Mouse (Mus musculus) ES-E14 (cell line): ENCODE measurements at regions not wholly inside any gene's neighbourhood (a gene's known extent, or its start where the extent isn't known, plus 50 kb on each side); places are given as distances from the start of the nearest gene placed in this dataset.

Experiments used
- DNase-seq: peaks from one replicate; pipeline ENCODE4 v3.0.0-alpha.2; 2013; ENCODE audit warnings: low read depth, low spot score
- H3K27ac ChIP-seq: 2 replicates; pipeline ENCODE4 v1.5.1; 2012; ENCODE audit warnings: low read depth, mild to moderate bottlenecking, low read length, moderate library complexity, mixed read lengths; ENCODE audit not compliant: poor library complexity, insufficient read depth, severe bottlenecking
- H3K36me3 ChIP-seq: 2 replicates; pipeline ENCODE4 v1.6.1; 2012; ENCODE audit warnings: mild to moderate bottlenecking, low read length, moderate library complexity, mixed read lengths; ENCODE audit not compliant: control insufficient read depth, poor library complexity, insufficient read depth, severe bottlenecking
- H3K4me1 ChIP-seq, 2 experiments: fragments of 150-350 bp in 1 of 2; sonication (generic) in 1 of 2; 2 replicates each; pipeline ENCODE4 v1.6.1; 2012; ENCODE audit warnings: low read length in 2 of 2, mild to moderate bottlenecking in 1 of 2, mixed read lengths in 1 of 2; ENCODE audit not compliant: control insufficient read depth in 2 of 2, insufficient read depth in 2 of 2, poor library complexity in 1 of 2
- H3K4me3 ChIP-seq, 2 experiments: fragments of 150-350 bp in 1 of 2; sonication (generic) in 1 of 2; 2 replicates each; pipeline ENCODE4 v1.5.1; 2012; ENCODE audit warnings: low read length in 2 of 2, low read depth in 1 of 2, mild to moderate bottlenecking in 1 of 2, mixed read lengths in 1 of 2; ENCODE audit not compliant: insufficient read depth in 1 of 2, poor library complexity in 1 of 2, severe bottlenecking in 1 of 2
- H3K9ac ChIP-seq: 2 replicates; pipeline ENCODE4 v1.6.1; 2012; ENCODE audit warnings: low read depth, mild to moderate bottlenecking, low read length, mixed read lengths; ENCODE audit not compliant: poor library complexity, insufficient read depth, severe bottlenecking
- H3K9me3 ChIP-seq: fragments of 150-350 bp; sonication (generic); 2 replicates; pipeline ENCODE4 v1.6.1; 2012; ENCODE audit warnings: low read depth, mild to moderate bottlenecking, low read length; ENCODE audit not compliant: control insufficient read depth, insufficient read depth
- CHD2 ChIP-seq: IDR thresholded peaks from 2 replicates; pipeline ENCODE4 v1.6.1; 2014; ENCODE audit warnings: mild to moderate bottlenecking, low read depth, low read length, inconsistent platforms
- HCFC1 ChIP-seq: IDR thresholded peaks from 2 replicates; pipeline ENCODE4 v1.6.1; 2012; ENCODE audit warnings: low read length, inconsistent platforms, borderline replicate concordance; ENCODE audit not compliant: insufficient read depth
- MAFK ChIP-seq: IDR thresholded peaks from 2 replicates; pipeline ENCODE4 v1.6.1; 2014; ENCODE audit warnings: mild to moderate bottlenecking, low read depth, low read length, inconsistent platforms; ENCODE audit not compliant: insufficient read depth
- ZC3H11A ChIP-seq: IDR thresholded peaks from 2 replicates; pipeline ENCODE4 v1.6.1; 2012; ENCODE audit warnings: low read depth, mild to moderate bottlenecking, inconsistent platforms, low read length, borderline replicate concordance
- ZNF384 ChIP-seq: IDR thresholded peaks from 2 replicates; pipeline ENCODE4 v1.6.1; 2012; ENCODE audit warnings: low read depth, low read length, inconsistent platforms
- in situ Hi-C, 2 experiments: fragments of 600-800 bp; cut with MboI; formaldehyde crosslinking; loops; one replicate each; pipeline ENCODE4 v1.15.1; 2025; ENCODE audit warnings: low sequenced_read_pairs in 2 of 2, inconsistent platforms in 1 of 2; ENCODE audit not compliant: unreplicated experiment in 2 of 2

DNA sequence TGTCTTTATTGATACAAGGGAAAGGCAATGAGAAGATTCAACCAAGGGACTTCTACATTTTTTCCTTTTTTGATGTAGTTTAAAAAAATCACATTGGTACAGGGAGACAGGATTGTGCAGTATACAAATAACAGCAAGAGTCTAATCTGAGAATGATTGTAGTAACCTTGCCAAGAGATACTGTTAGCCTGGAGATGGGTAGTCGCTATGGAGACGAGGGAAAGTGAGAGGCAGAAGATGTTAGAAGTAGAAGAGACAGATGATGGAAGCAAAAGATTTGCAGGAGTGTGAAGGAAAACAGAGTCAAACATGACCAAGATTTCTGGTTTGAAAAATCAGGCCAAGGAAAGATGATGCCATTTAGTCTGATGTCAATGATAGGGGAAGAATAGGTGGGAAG lies 117.9 kb upstream of the Ccng1 start:
- in situ Hi-C loops = no loop called here

DNA sequence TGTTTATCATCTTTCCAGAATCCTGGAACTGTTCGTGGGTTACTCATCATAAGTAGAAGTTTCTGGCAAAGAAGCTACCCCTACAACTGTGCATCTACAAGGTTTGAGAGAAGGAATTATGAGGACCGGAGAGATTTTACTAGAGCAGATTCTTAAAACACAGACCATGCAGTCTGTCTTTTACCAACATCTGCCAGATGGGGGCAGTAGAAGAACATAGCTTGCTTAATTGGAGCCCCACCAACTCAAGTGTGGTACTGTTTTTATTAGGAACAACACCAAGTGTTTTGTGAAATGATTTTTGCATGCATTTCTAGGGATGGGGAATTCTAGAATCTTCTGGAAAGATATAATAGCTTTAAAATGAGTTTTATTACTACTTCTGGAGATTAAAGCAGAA lies 110.6 kb upstream of the Ccng1 start:
- Histone ChIP-seq H3K4me1 (no peaks in the 10 kb centered on the region), H3K9me3 (no peaks in the 10 kb centered on the region), H3K9ac (no peak overlapping the region), H3K36me3 (no peaks in the 10 kb centered on the region), H3K27ac (no peak overlapping the region), H3K4me3 (no peak overlapping the region)
- in situ Hi-C loops = no loop called here
- TF ChIP-seq MAFK (no peak), ZC3H11A (peak; percentile 85)
- DNase-seq = peak; percentile 60

More for the DNA sequence above, 117.9 kb upstream of the Ccng1 start:
- H3K4me3 ChIP-seq = no peak overlapping the region
- no peaks in the 10 kb centered on the region for H3K9me3 ChIP-seq
- H3K4me1 ChIP-seq = no peaks in the 10 kb centered on the region
- H3K9ac ChIP-seq = no peak overlapping the region
- no peak for TF ChIP-seq ZNF384
- no peak for TF ChIP-seq CHD2
- TF ChIP-seq ZC3H11A = no peak
- TF ChIP-seq MAFK = no peak
- TF ChIP-seq HCFC1 = no peak
- no peaks in the 10 kb centered on the region for H3K36me3 ChIP-seq
- DNase-seq = no peak
- no peak overlapping the region for H3K27ac ChIP-seq

DNA sequence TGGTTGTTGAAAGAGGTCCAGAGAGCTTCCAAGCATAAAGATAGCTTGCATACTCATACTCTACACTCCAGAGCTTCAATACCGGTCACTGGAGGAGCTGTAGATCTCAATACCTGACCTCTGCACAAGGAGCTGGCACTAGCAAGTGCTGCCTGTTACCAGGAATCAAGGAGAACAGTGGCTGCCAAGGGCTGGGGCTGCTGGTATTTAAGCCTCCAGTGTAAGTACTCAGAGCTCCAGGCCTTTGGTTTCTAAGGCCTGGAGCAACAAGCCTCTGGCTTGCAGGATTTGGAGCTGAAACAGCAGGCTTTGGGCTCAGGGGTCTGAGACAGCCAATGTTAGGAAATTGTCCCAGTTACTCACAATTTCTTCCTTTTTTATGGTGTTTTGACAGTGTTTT lies 96.2 kb upstream of the Ccng1 start:
- H3K4me1 ChIP-seq = no peaks in the 10 kb centered on the region
- H3K27ac ChIP-seq = no peak overlapping the region
- no peak overlapping the region for H3K9ac ChIP-seq
- H3K4me3 ChIP-seq = no peak overlapping the region
- H3K9me3 ChIP-seq = no peaks in the 10 kb centered on the region
- TF ChIP-seq ZC3H11A = no peak
- no peak for TF ChIP-seq HCFC1
- no peak for TF ChIP-seq MAFK
- TF ChIP-seq CHD2 = no peak
- TF ChIP-seq ZNF384 = no peak
- no peak for DNase-seq
- in situ Hi-C loops = no loop called here
- no peaks in the 10 kb centered on the region for H3K36me3 ChIP-seq

DNA sequence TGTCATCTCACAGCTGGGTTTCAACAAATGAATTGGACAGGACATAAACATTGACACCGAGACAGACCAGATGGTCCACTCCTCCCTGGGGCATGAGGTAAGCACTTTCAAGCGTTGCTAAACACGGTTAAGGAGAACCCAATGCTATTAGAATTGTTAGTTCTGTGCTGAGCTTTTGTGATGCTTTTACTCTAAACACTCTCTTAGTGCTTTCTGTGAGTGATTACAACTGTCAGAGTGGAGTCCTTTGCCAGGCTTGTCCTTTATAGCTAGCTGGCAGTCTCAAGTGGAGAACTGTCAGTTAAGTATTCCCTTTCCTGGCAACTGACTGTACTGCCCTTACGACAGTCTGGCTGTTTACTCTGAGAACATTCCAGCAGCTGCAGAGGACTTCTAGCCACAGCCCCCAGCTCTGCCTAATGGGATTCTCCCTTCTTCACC lies 95.6 kb upstream of the Ccng1 start:
- Histone ChIP-seq H3K4me3 (no peak overlapping the region), H3K9ac (no peak overlapping the region), H3K9me3 (no peaks in the 10 kb centered on the region), H3K36me3 (no peaks in the 10 kb centered on the region), H3K4me1 (no peaks in the 10 kb centered on the region), H3K27ac (no peak overlapping the region)
- DNase-seq = no peak
- no peak for TF ChIP-seq ZC3H11A
- TF ChIP-seq HCFC1 = no peak
- TF ChIP-seq MAFK = no peak
- in situ Hi-C loops = no loop called here

DNA sequence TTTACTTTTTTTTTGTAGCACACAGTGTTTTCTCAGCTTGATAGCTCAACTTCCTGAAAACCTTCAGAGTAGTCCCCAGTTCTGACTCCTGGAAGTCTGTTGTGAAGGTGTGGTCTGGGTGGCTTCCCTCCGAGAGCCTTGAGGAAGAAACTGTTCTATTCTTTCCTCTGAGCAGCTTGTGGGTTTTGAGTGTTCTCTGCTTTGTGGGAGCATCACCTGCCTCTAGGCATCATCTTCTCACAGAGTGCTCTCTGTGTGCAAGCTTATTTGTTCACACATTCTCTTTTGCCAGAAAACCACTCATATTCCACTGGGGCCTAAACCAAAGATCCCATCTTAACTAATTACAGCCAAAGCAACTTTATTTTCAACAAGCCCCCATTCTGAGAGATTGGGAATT lies 91.5 kb upstream of the Ccng1 start:
- no peaks in the 10 kb centered on the region for H3K4me1 ChIP-seq
- H3K4me3 ChIP-seq = no peak overlapping the region
- no peak for DNase-seq
- H3K9me3 ChIP-seq = no peaks in the 10 kb centered on the region
- TF ChIP-seq ZC3H11A (no peak), MAFK (no peak), ZNF384 (no peak), CHD2 (no peak), HCFC1 (no peak)
- no peak overlapping the region for H3K27ac ChIP-seq
- no peak overlapping the region for H3K9ac ChIP-seq
- in situ Hi-C loops = no loop called here
- no peaks in the 10 kb centered on the region for H3K36me3 ChIP-seq
